Mouse (Mus musculus): ENCODE data around the gene 2310011J03Rik. TPM values are rescaled to one million over a fixed set of nuclear protein-coding genes. Genes with fewer than 3 reads are reported as not detected.

2310011J03Rik gene
- polyA plus RNA-seq, 1 experiment: 88.2 TPM

- H3K9me3 ChIP-seq: no peaks in the 10 kb centered on the region
- no peak for TF ChIP-seq GATA1 (IDR thresholded peaks at IDR 0.05; ENCODE audit: borderline replicate concordance, low read length)
- TF ChIP-seq FLI1 (IDR thresholded peaks at IDR 0.05; ENCODE audit: low read length): no peak
- peak overlapping the region; percentile 83 for H3K4me3 ChIP-seq (replicated peaks)
- H3K4me1 ChIP-seq: peaks cover 92% of the 10 kb centered on the region
- no peaks in the 10 kb centered on the region for H3K27me3 ChIP-seq (replicated peaks)
- H3K36me3 ChIP-seq (replicated peaks; ENCODE audit: low read length): peaks cover 76% of the 10 kb centered on the region
Observed at GRCm38 (mm10) chr10:80270734-80271181, 49.6 kb downstream of the 2310011J03Rik start.

GRCm38 (mm10) chr10:80270099-80270498 is 50.2 kb downstream of the 2310011J03Rik start:
- H3K36me3 ChIP-seq (replicated peaks; ENCODE audit: low read length): peaks cover 70% of the 10 kb centered on the region
- no peak for TF ChIP-seq FLI1 (IDR thresholded peaks at IDR 0.05; ENCODE audit: low read length)
- no peak for TF ChIP-seq GATA1 (IDR thresholded peaks at IDR 0.05; ENCODE audit: borderline replicate concordance, low read length)
- H3K4me3 ChIP-seq (replicated peaks): peak overlapping the region; percentile 83
- no peaks in the 10 kb centered on the region for H3K9me3 ChIP-seq
- H3K27me3 ChIP-seq (replicated peaks): no peaks in the 10 kb centered on the region
- peaks cover 95% of the 10 kb centered on the region for H3K4me1 ChIP-seq

Other genes with a start within 250 kb of the 2310011J03Rik start
- gene Sbno2, start 215.0 kb downstream of the 2310011J03Rik start, polyA plus RNA-seq (2012; ENCODE audit: insufficient read depth, low replicate concordance): 151 and 347 TPM in 2 replicates
- 153 and 200 TPM in 2 replicates for gene Stk11, start 204.7 kb downstream of the 2310011J03Rik start, polyA plus RNA-seq (2012; ENCODE audit: insufficient read depth, low replicate concordance)
- gene Atp5d, start 181.9 kb downstream of the 2310011J03Rik start, polyA plus RNA-seq (2012; ENCODE audit: insufficient read depth, low replicate concordance): 1,192 and 1,533 TPM in 2 replicates
- 4.8 and 11.7 TPM in 2 replicates for gene Cbarp, start 179.7 kb downstream of the 2310011J03Rik start, polyA plus RNA-seq (2012; ENCODE audit: insufficient read depth, low replicate concordance)
- gene Midn, start 172.3 kb downstream of the 2310011J03Rik start, polyA plus RNA-seq (2012; ENCODE audit: insufficient read depth, low replicate concordance): 171 and 203 TPM in 2 replicates
- gene Cirbp, start 154.6 kb downstream of the 2310011J03Rik start, polyA plus RNA-seq (2012; ENCODE audit: insufficient read depth, low replicate concordance): 27.7 and 39.5 TPM in 2 replicates
- 3.0 and 7.7 TPM in 2 replicates for gene 1600002K03Rik, start 147.6 kb downstream of the 2310011J03Rik start, polyA plus RNA-seq (2012; ENCODE audit: insufficient read depth, low replicate concordance)
- 0.79 and 1.6 TPM in 2 replicates for gene Efna2, start 141.1 kb downstream of the 2310011J03Rik start, polyA plus RNA-seq (2012; ENCODE audit: insufficient read depth, low replicate concordance)
- 9.6 TPM in 2 replicates for gene Mum1, start 94.1 kb downstream of the 2310011J03Rik start, polyA plus RNA-seq (2012; ENCODE audit: insufficient read depth, low replicate concordance)
- 226 and 551 TPM in 2 replicates for gene Ndufs7, start 71.4 kb downstream of the 2310011J03Rik start, polyA plus RNA-seq (2012; ENCODE audit: insufficient read depth, low replicate concordance)
- gene Gamt, start 59.5 kb downstream of the 2310011J03Rik start, polyA plus RNA-seq (2012; ENCODE audit: insufficient read depth, low replicate concordance): 3.2 and 11.3 TPM in 2 replicates
- gene Dazap1, start 59.1 kb downstream of the 2310011J03Rik start, polyA plus RNA-seq (2012; ENCODE audit: insufficient read depth, low replicate concordance): 384 and 552 TPM in 2 replicates
- 7,349 and 10,126 TPM in 2 replicates for gene Rps15, start 28.1 kb downstream of the 2310011J03Rik start, polyA plus RNA-seq (2012; ENCODE audit: insufficient read depth, low replicate concordance)
- 0.92 and 4.5 TPM in 2 replicates for gene Apc2, start 24.6 kb downstream of the 2310011J03Rik start, polyA plus RNA-seq (2012; ENCODE audit: insufficient read depth, low replicate concordance)
- 15.1 and 26.0 TPM in 2 replicates for gene Pcsk4, start 9.0 kb upstream of the 2310011J03Rik start, polyA plus RNA-seq (2012; ENCODE audit: insufficient read depth, low replicate concordance)
- 19.0 and 21.1 TPM in 2 replicates for gene Reep6, start 9.4 kb upstream of the 2310011J03Rik start, polyA plus RNA-seq (2012; ENCODE audit: insufficient read depth, low replicate concordance)
- gene Adamtsl5, start 27.9 kb upstream of the 2310011J03Rik start, polyA plus RNA-seq (2012; ENCODE audit: insufficient read depth, low replicate concordance): 27.2 and 34.8 TPM in 2 replicates
- gene Plk5, start 35.9 kb upstream of the 2310011J03Rik start, polyA plus RNA-seq (2012; ENCODE audit: insufficient read depth, low replicate concordance): not detected in 2 replicates
- 17.2 and 29.0 TPM in 2 replicates for gene Mex3d, start 67.1 kb upstream of the 2310011J03Rik start, polyA plus RNA-seq (2012; ENCODE audit: insufficient read depth, low replicate concordance)
- 199 and 247 TPM in 2 replicates for gene Mbd3, start 79.0 kb upstream of the 2310011J03Rik start, polyA plus RNA-seq (2012; ENCODE audit: insufficient read depth, low replicate concordance)
- 441 and 1,591 TPM in 2 replicates for gene Uqcr11, start 86.3 kb upstream of the 2310011J03Rik start, polyA plus RNA-seq (2012; ENCODE audit: insufficient read depth, low replicate concordance)
- gene Tcf3, start 113.1 kb upstream of the 2310011J03Rik start, polyA plus RNA-seq (2012; ENCODE audit: insufficient read depth, low replicate concordance): 168 and 304 TPM in 2 replicates
- gene Onecut3, start 174.3 kb upstream of the 2310011J03Rik start, polyA plus RNA-seq (2012; ENCODE audit: insufficient read depth, low replicate concordance): not detected in 2 replicates
- 0.49 TPM in 1 of 2 replicates, not detected in the other for gene Atp8b3, start 218.6 kb upstream of the 2310011J03Rik start, polyA plus RNA-seq (2012; ENCODE audit: insufficient read depth, low replicate concordance)
- gene Rexo1, start 241.0 kb upstream of the 2310011J03Rik start, polyA plus RNA-seq (2012; ENCODE audit: insufficient read depth, low replicate concordance): 81.2 and 149 TPM in 2 replicates